Mouse (Mus musculus) kidney, postnatal 25 days (tissue): Measurements from ENCODE around the gene Csde1.

Source experiments
- DNase-seq, 2 experiments: peaks; one replicate each; pipeline ENCODE4 v3.0.0; 2021; ENCODE audit warnings: mixed read lengths in 2 of 2

Csde1 gene

DNA sequence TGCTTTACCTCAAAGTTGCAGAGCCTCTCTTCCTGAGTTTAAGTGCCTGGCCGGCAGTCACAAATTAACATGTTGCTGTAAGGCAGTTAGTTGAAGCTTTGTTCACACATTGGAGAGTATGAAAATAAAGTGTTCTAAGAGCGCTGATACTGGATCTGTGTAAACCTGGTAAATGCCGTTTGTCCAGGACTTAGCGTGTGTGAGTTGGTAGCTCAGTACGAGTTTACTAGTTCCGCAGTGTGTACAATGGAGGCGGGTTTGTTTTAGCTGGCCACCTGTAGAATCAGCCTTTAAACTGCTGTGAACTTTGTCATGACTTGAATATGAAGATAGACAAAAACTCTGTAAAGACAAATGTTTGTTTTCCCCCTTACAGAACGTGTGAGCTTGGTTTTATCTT, 46.7 kb downstream of the Csde1 start:
- DNase-seq = no peak

DNA sequence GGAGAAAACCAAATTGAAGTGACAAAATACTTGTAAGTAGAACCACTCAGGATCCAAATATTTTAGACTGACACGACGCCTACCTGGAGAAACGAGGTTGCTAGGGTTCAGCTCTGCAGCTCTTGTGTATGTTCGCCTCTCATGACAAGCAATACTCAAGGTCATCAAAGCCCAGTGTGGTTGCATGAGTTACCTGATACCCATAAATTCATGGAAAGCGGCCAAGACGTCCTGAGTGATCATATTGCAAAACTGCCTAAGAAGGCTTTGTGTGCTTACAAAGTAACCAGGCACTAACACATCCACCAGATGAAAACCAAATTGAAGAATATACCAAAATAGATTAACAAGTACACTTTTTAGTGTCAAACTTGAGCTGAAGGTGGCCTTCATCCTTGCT, 48.7 kb downstream of the Csde1 start:
- no peak for DNase-seq

DNA sequence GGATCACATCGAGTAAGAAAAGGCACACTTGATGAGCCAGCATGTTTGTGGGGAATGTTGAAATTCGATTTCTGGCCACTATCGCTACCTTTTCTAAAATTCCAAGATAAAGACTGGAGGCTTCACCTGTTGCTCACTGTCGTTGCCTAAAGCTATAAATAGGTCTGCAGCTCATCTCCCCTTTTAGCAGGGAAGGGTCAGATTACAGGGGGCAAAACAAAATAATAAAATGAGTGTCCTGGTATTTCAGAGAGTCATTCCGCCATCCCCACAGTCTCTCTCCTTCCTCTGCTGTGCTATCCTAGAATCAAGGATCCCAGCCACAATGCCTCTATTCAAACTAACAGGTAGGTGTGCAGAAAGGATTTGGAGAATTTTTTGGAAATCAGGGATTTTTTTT, 53.5 kb downstream of the Csde1 start, which contains the start of gene Ampd1:
Gene Ampd1 (plus strand): TSS at position 244 of the 400 bp plus-strand sequence.
- no peak for DNase-seq

DNA sequence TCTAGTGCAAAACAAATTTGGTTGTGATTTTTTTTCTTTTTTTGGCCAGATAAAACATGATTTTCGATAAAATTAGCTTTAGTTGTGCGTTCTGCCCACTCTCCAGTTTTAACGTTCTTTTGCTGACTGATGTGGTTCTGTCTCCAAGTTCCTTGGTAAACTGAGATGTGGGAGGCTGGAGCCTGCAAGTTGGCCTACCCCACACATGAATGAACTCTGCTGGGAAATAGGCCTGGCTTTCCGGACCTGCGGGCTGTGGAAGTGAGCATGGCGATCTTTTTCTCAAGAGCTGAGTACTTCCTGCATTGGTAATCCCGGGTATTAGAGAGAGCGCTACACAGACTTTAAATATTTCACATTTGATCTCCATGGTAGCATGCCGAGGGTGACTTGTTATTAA, 55.6 kb downstream of the Csde1 start:
- DNase-seq = no peak

DNA sequence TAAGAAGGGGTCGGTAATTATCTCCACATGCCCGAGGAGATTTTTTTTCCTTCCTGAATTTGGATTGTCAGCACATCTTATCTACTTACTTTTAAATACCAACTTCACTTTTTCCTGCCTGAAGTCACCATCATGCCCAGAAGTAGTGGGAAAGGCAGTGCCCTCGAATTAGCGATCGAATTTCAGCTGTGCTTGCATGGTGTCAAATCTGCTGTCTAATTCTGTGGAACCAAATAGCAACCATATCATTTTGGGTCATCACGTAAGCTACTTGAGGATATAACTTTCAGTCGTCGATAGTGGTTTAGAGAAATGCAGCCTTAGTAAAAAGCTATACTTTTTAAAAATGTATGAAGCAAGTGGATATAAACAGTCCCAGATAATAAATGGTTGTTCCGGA, 56.2 kb downstream of the Csde1 start:
- no peak for DNase-seq

DNA sequence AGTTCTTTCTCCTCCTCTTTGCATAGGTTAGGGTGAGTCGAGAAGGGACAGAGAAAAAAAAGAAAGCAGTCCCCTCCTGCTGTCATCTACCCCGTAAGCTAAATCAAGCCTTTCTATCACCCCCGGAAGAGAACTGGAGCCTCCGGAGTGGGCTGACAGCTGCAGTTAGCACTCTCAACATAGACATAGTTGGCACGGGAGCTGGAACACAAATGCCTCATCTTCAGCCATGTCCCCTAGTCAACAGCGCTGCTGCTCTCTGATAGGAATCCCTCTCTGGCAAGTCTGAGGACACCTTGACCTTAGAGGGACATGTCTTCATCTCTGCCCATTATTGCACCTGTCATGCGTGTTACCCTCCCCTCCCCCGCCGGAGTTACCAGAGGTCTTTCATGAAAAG, 59.1 kb downstream of the Csde1 start:
- DNase-seq = no peak

DNA sequence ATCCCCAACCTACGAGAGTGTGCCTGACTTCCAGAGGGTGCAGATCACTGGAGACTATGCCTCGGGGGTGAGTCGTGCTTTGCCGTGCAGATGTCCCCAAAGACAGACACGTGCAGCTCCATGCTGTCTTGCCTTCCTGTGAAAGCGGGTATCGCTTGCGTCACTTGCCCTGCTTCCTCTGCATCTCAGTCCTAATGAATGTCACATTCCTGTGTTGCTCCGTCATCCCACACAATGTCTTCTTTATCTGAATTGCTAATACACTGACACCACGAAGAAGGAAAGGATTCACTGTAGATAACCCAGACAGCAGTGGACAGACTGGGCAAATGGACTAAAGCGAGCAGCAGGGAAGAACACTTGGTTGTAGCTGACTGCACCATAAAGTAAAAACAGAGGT, 60.8 kb downstream of the Csde1 start:
- DNase-seq = no peak

DNA sequence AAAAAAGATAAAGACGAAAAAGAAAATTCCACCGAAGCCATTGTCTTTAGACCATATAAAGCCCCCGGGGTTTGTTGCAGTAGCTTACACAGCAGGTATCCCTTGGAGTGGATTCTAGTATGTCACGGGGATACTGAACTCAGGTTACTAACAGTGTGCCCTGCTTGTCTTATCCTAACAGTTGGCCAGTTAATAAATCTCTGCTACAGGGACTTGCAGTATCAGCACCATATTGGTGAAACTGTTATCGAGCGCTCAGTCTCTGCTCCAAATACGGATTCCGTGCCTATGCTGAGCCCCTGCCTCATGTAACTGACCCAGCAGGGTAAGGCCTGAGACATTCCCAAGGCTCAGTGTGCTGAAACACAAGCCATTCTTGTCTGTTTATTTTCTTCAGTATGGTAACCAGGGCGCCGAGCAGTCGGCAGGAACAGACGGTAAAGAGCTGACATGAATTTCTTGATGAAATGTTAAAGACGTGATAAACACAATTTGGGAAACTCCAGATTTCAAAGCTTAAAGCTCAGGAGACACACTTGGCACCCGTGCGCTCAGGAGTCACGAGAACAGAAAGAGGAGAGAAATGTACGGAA, 61.7 kb downstream of the Csde1 start:
- no peak for DNase-seq

DNA sequence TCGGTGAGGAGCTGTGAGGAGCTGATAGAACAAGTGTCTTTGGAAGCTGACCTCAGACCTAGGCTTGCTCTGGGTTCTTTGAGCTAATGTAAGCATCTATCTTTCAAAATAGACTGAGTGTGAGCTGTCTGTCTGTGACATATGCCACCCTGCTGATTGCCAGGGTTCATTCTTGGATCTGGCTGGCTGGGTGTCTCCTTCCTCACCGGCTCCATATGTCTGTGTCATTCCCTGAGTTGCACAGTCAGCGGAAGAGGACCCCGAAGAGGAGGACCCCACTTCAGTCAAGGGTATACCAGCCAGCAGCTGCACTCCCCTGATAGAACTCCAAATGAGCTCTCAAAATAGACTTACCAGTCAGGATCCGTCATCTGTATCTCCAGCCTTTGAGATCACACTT, 62.5 kb downstream of the Csde1 start:
- DNase-seq = no peak

DNA sequence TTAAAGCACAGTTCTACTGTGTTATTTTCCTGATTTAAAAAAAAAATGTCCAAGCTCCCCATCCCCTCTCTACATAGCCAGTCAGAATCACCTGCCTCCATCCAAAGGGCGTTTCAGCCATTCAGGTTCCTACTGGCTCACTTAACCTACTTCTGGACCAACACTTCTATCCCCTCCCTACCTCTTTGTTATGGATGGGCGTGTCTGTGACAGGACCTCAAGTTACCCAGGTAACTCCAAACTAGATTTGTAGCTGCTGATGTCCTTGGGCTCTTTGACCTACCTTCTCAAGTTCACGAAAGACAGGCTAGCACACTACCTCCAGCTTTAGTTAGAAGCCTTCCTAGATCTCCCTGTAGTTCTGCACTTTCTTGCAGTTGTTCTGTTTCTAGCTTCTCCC, 65.8 kb downstream of the Csde1 start:
- no peak for DNase-seq

DNA sequence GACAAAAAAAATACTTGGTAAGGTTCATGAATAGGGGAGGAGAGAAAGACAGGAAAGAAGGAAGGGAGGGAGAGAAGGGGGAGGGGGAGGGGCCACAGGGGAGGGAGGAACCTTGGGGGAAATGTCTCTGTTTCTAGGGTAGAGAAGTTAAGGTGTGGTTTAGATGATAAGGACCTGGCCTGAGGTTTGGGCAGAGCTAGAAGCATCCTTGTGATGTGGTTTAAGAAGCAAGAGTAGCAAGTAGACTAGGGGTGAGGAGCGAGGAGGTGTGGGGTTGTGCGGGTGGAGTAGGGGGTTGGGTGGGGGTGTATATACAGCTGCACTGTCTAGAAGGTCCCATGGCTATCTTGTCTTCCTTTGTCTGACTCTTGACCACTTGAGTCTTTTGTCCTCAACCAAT, 71.5 kb downstream of the Csde1 start:
- no peak for DNase-seq

DNA sequence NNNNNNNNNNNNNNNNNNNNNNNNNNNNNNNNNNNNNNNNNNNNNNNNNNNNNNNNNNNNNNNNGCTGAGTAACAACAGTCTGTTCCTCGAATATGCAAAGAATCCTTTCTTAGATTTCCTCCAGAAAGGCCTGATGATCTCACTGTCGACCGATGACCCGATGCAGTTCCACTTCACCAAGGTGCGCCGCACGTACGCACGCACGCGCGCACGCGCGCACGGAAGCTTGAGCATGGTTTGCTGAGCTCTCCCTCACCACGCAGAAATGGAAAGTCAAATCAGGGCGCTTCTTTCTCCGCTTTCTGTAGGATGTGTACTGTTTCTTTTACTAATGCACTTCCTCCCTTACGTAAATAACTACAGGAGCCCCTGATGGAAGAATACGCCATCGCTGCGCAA, 78.4 kb downstream of the Csde1 start:
- no peak for DNase-seq

DNA sequence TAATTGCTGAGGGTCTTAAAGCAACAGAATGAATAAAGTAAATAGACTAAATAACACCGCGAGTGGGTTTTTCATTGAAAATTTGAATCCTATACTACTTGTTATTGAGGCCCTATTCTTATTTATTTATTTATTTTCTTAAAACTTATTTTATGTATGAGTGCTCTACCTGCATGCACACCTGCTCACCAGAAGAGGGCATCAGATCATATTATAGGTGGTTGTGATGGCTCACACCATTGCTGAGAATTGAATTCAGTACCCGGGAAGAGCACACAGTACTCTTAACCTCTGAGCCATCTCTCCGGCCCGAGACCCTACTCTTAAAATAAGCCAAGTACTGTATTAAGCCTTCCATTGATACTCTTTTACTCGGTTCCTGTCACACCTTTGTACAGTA, 79.4 kb downstream of the Csde1 start:
- no peak for DNase-seq

DNA sequence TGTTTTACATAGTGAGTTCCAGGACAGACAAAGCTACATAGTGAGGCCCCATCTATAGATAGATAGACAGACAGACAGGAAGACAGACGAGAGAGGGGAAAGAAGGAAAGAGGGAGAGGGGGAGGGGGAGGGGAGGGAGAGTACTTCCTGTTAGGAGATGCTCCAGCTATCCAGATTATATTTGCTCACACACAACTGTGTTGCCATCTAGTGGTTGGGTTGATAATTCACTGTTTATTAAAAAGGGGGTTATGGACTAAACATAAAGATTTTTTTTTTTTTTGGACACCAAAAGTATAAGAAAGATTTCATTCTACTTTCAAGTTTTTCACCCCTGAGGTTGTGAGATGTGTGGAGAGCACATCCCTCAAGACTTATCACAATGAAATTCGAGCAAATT, 80.5 kb downstream of the Csde1 start:
- no peak for DNase-seq

DNA sequence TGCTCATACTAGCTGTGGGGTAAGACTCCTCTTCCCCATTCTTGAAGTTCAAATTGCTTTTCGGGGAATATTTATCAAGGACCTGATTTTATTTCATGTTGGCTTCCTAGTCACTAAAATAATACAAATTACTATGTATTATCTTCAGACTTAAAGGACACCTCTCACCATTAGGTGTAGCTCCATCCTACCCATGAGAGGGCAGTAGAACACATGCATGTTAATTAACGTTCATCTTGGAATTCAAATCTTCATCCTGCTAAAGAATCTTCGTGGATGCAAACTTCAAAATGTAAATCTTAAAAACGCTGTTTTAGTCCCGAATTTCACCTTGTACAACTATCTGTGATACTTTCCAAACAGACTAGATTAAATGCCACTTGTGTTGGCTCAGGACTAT, 81.0 kb downstream of the Csde1 start:
- no peak for DNase-seq

DNA sequence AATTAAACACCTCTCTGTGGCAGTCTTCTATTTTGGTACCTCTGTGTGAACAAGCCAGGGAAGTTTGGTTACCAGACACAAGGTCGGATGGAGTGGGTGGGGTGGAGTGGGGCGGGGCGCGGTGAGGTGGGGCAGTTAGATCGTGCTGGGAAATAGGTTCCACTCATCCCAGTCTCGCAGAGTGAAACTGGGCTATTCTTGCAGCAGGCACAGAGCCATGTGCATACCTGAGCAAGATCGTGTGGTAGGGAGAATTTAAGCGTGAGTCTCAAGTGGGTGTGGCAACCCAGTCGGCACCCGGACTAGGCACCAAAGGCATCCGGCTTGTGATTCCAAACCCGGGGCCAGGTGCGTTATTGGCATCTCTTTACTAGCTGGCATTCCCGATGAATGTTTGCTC, 81.7 kb downstream of the Csde1 start:
- peak; percentile 11 to 41 for DNase-seq

DNA sequence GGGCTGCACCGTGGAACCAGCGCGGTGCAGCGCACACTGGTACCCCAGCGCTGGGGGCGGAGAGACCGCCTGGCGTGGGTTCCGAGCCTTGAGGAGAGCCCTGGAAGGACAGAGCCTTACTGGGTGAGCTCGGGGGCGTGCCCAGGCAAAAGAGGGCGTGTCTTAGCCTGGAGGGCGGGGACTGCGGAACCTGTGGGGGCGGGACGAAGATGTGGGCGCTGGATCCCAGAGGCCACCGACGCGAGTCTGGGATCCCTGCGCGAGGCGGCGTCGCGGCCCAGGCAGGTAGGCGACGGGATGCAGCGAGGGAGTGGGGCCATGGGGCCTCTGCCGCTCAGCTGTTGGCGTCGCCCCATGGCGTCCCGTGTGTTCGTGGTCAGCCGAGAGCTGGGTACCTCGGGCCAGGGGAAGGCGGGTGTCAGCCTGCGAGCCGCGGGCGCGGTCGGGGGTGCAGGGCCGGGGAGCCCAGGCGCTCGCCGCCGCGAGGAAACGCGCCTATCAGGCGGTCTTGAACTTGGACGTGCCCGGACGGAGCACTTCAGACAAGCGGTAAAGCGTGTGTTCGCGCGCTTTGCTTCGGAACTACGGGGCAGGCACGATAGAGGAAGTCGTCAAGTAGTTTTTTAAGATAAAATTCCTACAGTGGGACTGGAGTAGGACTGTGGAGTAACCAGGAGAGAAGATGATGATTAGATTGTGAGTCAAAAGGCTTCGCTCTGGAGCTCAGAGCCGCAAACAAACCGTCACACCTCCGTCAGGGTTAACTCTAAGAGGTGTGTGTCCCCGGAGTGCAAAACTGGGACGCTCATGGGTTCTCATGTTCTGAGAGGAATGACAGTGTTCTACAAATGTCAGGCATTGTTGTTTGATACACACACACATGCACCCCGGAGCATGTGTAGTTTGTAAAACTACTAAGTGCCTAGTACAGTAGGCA, 82.5 kb downstream of the Csde1 start, which contains the start of gene Dennd2c:
Gene Dennd2c (plus strand): TSS at position 151 of the 937 bp plus-strand sequence.
- DNase-seq = peak; percentile 94 to 96
